ENCODE assay signal across 17 mouse cellular contexts in genomic region chr2:102253204-102253603, GRCm38 (mm10).
"Had no signal": no experiment of that assay in that cellular context is flagged by ENCODE, and none has a peak within 500 bp of the region (broad histone marks: within the 10 kb centered on the region; RNA-seq: fewer than 3 reads in every experiment).

No protein-coding gene starts in this region.

- H3K36me3 ChIP-seq: limb, embryonic 12.5 days; liver, embryonic 13.5 days; lung, embryonic 15.5 days; midbrain, embryonic 15.5 days; neural tube, embryonic 13.5 days had no signal

- H3K4me3 ChIP-seq: limb, embryonic 12.5 days; liver, embryonic 13.5 days; lung, embryonic 15.5 days; megakaryocyte, embryonic 14.5 days; midbrain, embryonic 15.5 days; neural tube, embryonic 13.5 days had no signal

- H3K9me3 ChIP-seq: limb, embryonic 12.5 days; liver, embryonic 13.5 days; lung, embryonic 15.5 days; megakaryocyte, embryonic 14.5 days; midbrain, embryonic 15.5 days; neural tube, embryonic 13.5 days had no signal

- DNase-seq: kidney, adult 11 months; kidney, adult 9 months; kidney, postnatal 36 days; liver; liver, embryonic 13.5 days; liver, postnatal 0 days; lung, postnatal 14 days; retina, postnatal 1 day; thymus, postnatal 14 days had no signal

- H3K4me2 ChIP-seq: limb, embryonic 12.5 days; liver, embryonic 13.5 days; lung, embryonic 15.5 days; midbrain, embryonic 11.5 days; midbrain, embryonic 15.5 days; neural tube, embryonic 13.5 days had no signal

- H3K9ac ChIP-seq: limb, embryonic 12.5 days; liver, embryonic 13.5 days; liver, postnatal 0 days; lung, embryonic 15.5 days; midbrain, embryonic 15.5 days; neural tube, embryonic 13.5 days had no signal

- H3K4me1 ChIP-seq: liver, embryonic 13.5 days; megakaryocyte, embryonic 14.5 days had no signal

- H3K27me3 ChIP-seq: midbrain, embryonic 15.5 days; neural tube, embryonic 13.5 days had no signal

- H3K27ac ChIP-seq: kidney, postnatal 0 days; limb, embryonic 12.5 days; liver, embryonic 13.5 days; lung, embryonic 15.5 days; macrophage; midbrain, embryonic 15.5 days; neural tube, embryonic 13.5 days had no signal

- ATAC-seq: liver, postnatal 0 days; midbrain, embryonic 15.5 days had no signal
